Mouse (Mus musculus) heart, adult 9 months (tissue): ENCODE measurements around the gene Cd2ap.

Experiments
- DNase-seq, 2 experiments: peaks; one replicate each; pipeline ENCODE4 v3.0.0; 2022; ENCODE audit warnings: low spot score in 2 of 2

Gene Cd2ap

DNA sequence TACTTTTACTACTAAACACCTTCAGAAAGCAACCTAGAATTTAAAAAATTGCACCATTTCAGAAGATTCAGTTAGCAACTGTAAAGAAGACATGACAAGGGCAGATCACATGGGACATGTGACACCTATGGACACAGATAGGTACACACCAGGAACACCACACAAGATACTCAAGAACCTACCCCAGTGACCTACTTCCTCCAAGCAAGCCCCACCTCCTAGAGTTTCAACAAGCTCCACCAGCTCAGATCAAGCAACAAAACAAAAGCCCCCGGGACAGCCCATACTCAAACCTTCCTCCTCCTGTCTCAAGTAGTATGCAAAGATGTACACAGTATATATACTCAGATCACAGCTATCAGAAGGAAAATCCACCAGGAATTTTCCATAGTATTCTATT is 16.1 kb downstream of the Cd2ap start:
- DNase-seq: no peak

DNA sequence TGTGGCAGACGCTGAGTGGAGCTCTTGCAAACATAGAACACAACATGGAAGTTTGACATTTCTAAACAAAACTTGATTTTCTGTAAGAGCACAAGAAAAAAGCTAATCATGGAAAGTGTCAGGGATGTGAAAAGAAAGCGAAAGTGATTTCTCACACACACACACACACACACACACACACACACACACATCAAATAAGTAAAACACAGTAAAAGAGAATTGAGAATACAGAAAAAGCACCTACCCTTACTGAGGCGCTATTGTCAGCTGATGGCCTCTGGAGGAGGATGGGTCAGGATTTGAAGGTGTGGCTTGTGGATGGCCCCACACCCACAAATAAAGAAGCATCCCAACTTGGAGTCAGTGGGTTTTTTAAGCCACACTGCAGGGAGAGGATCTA is 19.0 kb downstream of the Cd2ap start:
- no peak for DNase-seq

- no peak for DNase-seq
These were observed 29.4 kb downstream of the Cd2ap start for GRCm38 (mm10) chr17:42847108-42847507.

DNA sequence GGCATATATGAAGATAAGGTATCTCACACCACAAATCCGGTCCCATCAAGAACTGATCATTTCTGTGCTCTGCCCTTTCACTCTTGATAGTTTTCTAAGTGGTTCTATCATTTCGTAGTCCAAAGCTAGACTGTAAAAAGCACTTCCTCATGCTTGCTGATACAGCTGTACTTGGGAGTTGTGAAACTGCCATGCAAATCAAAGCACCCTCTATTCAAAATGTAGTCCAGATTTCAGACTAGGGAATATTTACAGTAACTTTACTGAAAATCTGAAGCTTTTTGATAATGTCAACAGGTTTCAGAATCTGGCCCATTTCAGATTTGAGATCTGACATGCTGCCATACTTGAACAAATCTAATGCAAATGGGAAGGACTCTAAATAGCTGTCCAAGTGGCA is 39.3 kb downstream of the Cd2ap start:
- DNase-seq: no peak

GRCm38 (mm10) chr17:42822787-42823186 is 53.7 kb downstream of the Cd2ap start:
- no peak for DNase-seq

- DNase-seq: no peak
These were observed 61.1 kb downstream of the Cd2ap start for GRCm38 (mm10) chr17:42815374-42815773.

GRCm38 (mm10) chr17:42792412-42792975 is 84.0 kb downstream of the Cd2ap start:
- DNase-seq: no peak

- DNase-seq: peak in 1 of 2 experiments; percentile 22
These were observed 85.7 kb downstream of the Cd2ap start for GRCm38 (mm10) chr17:42790787-42791186.

DNA sequence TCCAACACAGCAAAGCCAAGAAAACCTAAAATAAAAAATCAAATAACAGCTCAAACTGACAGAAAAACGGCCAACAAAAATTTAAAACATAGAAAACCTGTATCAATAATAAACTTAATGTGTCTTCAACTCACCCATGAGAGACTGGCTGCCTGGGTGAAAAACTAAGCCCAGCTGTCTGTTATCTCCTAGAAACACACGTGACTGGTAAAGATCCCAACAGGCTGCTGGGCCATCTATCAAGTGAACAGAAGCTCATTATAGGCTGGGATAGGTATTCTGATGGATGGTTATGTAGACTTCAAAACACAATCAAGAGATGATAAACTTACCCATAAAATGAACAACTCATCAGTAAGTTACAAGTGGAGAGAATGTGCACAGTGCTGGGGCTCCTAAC is 86.7 kb downstream of the Cd2ap start:
- no peak for DNase-seq

- peak; percentile 24 to 39 for DNase-seq
These were observed 87.6 kb downstream of the Cd2ap start for GRCm38 (mm10) chr17:42788686-42789453.

DNA sequence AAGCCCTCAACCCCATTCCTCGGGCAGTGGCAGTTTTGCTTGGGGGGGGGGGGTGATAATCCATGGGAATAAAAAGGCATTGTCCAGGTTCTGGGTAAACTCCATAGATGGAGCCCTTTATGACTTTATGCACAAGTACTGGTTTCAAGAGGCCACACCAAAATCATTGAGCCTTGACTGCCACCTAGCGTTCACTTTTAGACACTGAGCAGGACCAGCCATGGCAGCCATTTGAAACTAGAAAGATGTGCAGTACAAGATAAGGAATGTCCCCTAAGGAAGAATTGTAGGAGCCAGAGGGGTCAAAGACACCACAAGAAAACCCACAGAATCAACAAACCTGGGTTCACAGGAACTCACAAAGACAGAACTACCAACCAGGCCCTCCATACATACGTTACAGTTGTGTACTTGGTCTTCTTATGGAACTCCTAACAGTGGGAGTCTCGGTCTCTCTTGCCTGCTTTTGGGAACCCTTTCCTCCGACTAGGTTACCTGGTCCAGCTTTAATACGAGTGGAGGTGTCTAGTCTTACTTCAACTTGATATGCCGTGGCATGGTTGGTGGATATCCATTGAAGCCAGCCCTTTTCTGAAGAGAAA is 94.2 kb downstream of the Cd2ap start:
- peak; percentile 16 to 49 for DNase-seq

GRCm38 (mm10) chr17:42753791-42754190 is 122.7 kb downstream of the Cd2ap start:
- DNase-seq: no peak

GRCm38 (mm10) chr17:42752173-42752572 is 124.3 kb downstream of the Cd2ap start:
- peak; percentile 18 to 69 for DNase-seq

- DNase-seq: no peak
These were observed 130.6 kb downstream of the Cd2ap start for GRCm38 (mm10) chr17:42745657-42746420.
